Mouse (Mus musculus) liver (tissue): ENCODE data around the gene Nol4l.

Experiments used
- DNase-seq: peaks from one replicate; pipeline ENCODE4 v3.0.0-alpha.2; 2020; ENCODE audit warnings: mixed read lengths

Nol4l gene

GRCm38 (mm10) chr2:153529931-153530766, at the start of gene Nol4l:
Gene Nol4l, minus strand, starts transcription at chr2:153529971.
- peak; percentile 65 for DNase-seq

- DNase-seq, result peak; percentile 62
Observed at GRCm38 (mm10) chr2:153577122-153577521, 47.4 kb upstream of the Nol4l start.

GRCm38 (mm10) chr2:153576150-153576549, 46.4 kb upstream of the Nol4l start:
- peak; percentile 52 for DNase-seq

GRCm38 (mm10) chr2:153575554-153575953, 45.8 kb upstream of the Nol4l start:
- peak; percentile 20 for DNase-seq

GRCm38 (mm10) chr2:153573101-153573500, 43.3 kb upstream of the Nol4l start:
- peak; percentile 54 for DNase-seq

- peak; percentile 71 for DNase-seq
Observed at GRCm38 (mm10) chr2:153568541-153568940, 38.8 kb upstream of the Nol4l start.

- DNase-seq, result peak; percentile 57
Observed at GRCm38 (mm10) chr2:153568013-153568412, 38.2 kb upstream of the Nol4l start.

- DNase-seq, result peak; percentile 53
Observed at GRCm38 (mm10) chr2:153564343-153564742, 34.6 kb upstream of the Nol4l start.

- peak; percentile 35 for DNase-seq
Observed at GRCm38 (mm10) chr2:153561564-153561963, 31.8 kb upstream of the Nol4l start.

- peak; percentile 81 for DNase-seq
Observed at GRCm38 (mm10) chr2:153560664-153561541, 31.1 kb upstream of the Nol4l start.

GRCm38 (mm10) chr2:153559613-153560152, 29.9 kb upstream of the Nol4l start:
- no peak for DNase-seq

GRCm38 (mm10) chr2:153558464-153558863, 28.7 kb upstream of the Nol4l start:
- DNase-seq, result no peak

GRCm38 (mm10) chr2:153557259-153557658, 27.5 kb upstream of the Nol4l start:
- no peak for DNase-seq

- DNase-seq, result no peak
Observed at GRCm38 (mm10) chr2:153556208-153556607, 26.4 kb upstream of the Nol4l start.

GRCm38 (mm10) chr2:153554543-153554942, 24.8 kb upstream of the Nol4l start:
- DNase-seq, result no peak

- DNase-seq, result peak; percentile 68
Observed at GRCm38 (mm10) chr2:153549486-153549885, 19.7 kb upstream of the Nol4l start.

- DNase-seq, result no peak
Observed at GRCm38 (mm10) chr2:153548221-153548923, 18.6 kb upstream of the Nol4l start.

GRCm38 (mm10) chr2:153547633-153548032, 17.9 kb upstream of the Nol4l start:
- DNase-seq, result no peak

- peak; percentile 62 for DNase-seq
Observed at GRCm38 (mm10) chr2:153546972-153547371, 17.2 kb upstream of the Nol4l start.

- no peak for DNase-seq
Observed at GRCm38 (mm10) chr2:153546471-153546870, 16.7 kb upstream of the Nol4l start.

GRCm38 (mm10) chr2:153544771-153545170, 15.0 kb upstream of the Nol4l start:
- DNase-seq, result no peak

GRCm38 (mm10) chr2:153543911-153544730, 14.3 kb upstream of the Nol4l start:
- peak; percentile 68 for DNase-seq
